Mouse (Mus musculus): ENCODE results near the gene Rgs3. TPM values are rescaled to one million over a fixed set of nuclear protein-coding genes. Genes with fewer than 3 reads are reported as not detected.

Rgs3 gene
- total RNA-seq, 2 experiments from 2014 or later: 27.9 to 31.2 TPM

- intact Hi-C loops (cut with DNase I): loop anchor here (2.0 kb wide), 1 partner anchor 30 kb away; no protein-coding TSS in a partner anchor
- DNase-seq (ENCODE audit: low spot score): no peak
Observed at GRCm38 (mm10) chr4:62730861-62731260, 171.2 kb downstream of the Rgs3 start.

- DNase-seq (ENCODE audit: low spot score): no peak
- intact Hi-C loops (cut with DNase I): loop anchor here (2.0 kb wide), 1 partner anchor 31 kb away; no protein-coding TSS in a partner anchor
Observed at GRCm38 (mm10) chr4:62731531-62732063, 171.9 kb downstream of the Rgs3 start.

DNA sequence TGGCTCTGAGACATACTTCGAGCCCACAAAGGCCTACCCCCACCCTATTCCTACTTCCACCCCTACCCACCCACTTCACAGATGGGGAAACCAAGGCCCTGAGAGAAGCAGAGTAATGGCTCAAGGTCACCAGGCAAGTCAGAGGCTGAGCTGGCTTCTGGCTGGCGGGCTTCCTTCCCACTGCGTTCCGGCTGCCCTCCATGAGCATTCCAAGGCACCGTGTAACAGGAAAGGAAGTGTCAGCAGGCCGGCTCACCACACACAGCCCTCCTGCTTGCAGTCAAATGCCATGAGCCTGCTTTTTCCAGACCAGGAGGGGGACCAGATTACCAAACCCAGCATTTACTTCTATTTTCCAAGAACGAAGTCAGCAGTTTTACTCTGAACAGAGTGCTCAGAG lies 172.4 kb downstream of the Rgs3 start:
- intact Hi-C loops (cut with DNase I): no loop called here
- no peak for DNase-seq (ENCODE audit: low spot score)

GRCm38 (mm10) chr4:62732840-62733239 lies 173.2 kb downstream of the Rgs3 start:
- intact Hi-C loops (cut with DNase I): no loop called here

GRCm38 (mm10) chr4:62733938-62734337 lies 174.3 kb downstream of the Rgs3 start:
- intact Hi-C loops (cut with DNase I): no loop called here
- no peak for DNase-seq (ENCODE audit: low spot score)

More at GRCm38 (mm10) chr4:62732840-62733239, 173.2 kb downstream of the Rgs3 start:
- DNase-seq (ENCODE audit: low spot score): peak; percentile 52

DNA sequence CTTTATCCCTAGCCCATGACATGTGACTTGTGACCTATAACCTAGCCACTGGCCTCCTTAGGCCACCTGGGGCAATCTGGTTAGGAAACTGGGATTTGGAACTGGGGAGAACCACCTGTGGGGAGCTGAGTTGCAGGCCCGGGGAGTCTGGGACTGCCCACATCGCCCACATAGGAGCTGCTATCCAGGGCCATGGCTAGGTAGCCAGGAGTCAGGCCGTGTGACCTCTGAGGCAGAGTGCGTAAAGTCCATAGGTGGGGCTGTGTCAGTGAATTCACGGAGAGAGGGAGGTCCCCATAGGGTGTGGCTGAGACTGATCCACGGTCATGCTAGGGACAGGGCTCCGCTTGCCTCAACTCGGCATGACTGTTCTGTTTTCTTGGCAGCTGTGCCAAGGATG lies 175.6 kb downstream of the Rgs3 start:
- no peak for DNase-seq (ENCODE audit: low spot score)
- intact Hi-C loops (cut with DNase I): no loop called here

GRCm38 (mm10) chr4:62735878-62736277 lies 176.2 kb downstream of the Rgs3 start:
- no peak for DNase-seq (ENCODE audit: low spot score)
- intact Hi-C loops (cut with DNase I): no loop called here

GRCm38 (mm10) chr4:62736421-62736820 lies 176.8 kb downstream of the Rgs3 start:
- peak; percentile 53 for DNase-seq (ENCODE audit: low spot score)
- intact Hi-C loops (cut with DNase I): no loop called here

GRCm38 (mm10) chr4:62736904-62737303 lies 177.3 kb downstream of the Rgs3 start:
- no peak for DNase-seq (ENCODE audit: low spot score)
- intact Hi-C loops (cut with DNase I): no loop called here

- intact Hi-C loops (cut with DNase I): no loop called here
- no peak for DNase-seq (ENCODE audit: low spot score)
Observed at GRCm38 (mm10) chr4:62737983-62738695, 178.5 kb downstream of the Rgs3 start.

DNA sequence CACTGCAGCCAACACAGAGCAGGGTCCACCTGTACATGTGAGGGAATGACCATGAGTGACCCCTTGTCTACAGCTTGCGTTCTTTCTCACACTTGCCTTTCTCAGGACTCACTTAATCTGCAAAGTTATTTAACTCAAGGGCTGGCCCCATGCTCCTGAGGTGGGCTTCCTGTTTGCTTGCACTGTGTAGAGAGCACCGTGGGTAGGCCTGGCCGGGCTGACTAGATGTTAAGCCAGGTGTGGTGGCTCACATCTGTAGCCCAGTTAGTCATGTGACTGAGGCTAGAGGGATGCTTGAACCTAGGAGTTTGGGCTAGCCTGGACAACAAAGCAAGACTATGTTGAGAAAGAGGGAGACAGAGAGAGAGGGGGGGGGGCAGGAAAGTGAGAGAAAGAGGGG lies 179.3 kb downstream of the Rgs3 start:
- DNase-seq (ENCODE audit: low spot score): no peak
- intact Hi-C loops (cut with DNase I): no loop called here

DNA sequence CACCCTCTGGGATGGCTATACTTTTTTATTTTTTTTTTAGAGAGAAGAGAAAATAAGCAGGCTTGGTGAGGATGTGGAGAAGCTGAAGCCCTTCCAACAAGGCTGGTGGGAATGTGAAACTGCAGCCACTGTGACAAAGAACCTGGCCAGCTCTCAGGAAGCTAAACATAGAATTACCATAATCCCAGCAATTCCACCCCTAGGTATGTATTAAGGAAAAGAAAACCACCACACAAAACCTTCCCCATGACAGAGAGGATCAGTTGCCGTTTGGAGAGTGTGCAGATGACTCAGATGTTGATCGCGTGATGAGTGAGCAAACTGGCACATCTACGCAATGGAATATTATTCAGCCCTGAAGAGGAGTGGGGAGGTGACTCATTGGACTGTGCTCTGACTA lies 179.9 kb downstream of the Rgs3 start:
- DNase-seq (ENCODE audit: low spot score): no peak
- intact Hi-C loops (cut with DNase I): no loop called here

GRCm38 (mm10) chr4:62740282-62741054 lies 180.8 kb downstream of the Rgs3 start:
- no peak for DNase-seq (ENCODE audit: low spot score)
- intact Hi-C loops (cut with DNase I): no loop called here

- intact Hi-C loops (cut with DNase I): no loop called here
- DNase-seq (ENCODE audit: low spot score): no peak
Observed at GRCm38 (mm10) chr4:62741055-62741453, 181.4 kb downstream of the Rgs3 start.

GRCm38 (mm10) chr4:62741601-62742000 lies 182.0 kb downstream of the Rgs3 start:
- intact Hi-C loops (cut with DNase I): no loop called here
- DNase-seq (ENCODE audit: low spot score): no peak

GRCm38 (mm10) chr4:62742885-62743760 lies 183.5 kb downstream of the Rgs3 start:
- no peak for DNase-seq (ENCODE audit: low spot score)
- intact Hi-C loops (cut with DNase I): loop anchor here (2.0 kb wide), 1 partner anchor 16 kb away; no protein-coding TSS in a partner anchor

GRCm38 (mm10) chr4:62744534-62744956 lies 184.9 kb downstream of the Rgs3 start:
- intact Hi-C loops (cut with DNase I): no loop called here

GRCm38 (mm10) chr4:62744985-62745638 lies 185.5 kb downstream of the Rgs3 start:
- intact Hi-C loops (cut with DNase I): no loop called here

More at GRCm38 (mm10) chr4:62744534-62744956, 184.9 kb downstream of the Rgs3 start:
- no peak for DNase-seq (ENCODE audit: low spot score)

More at GRCm38 (mm10) chr4:62744985-62745638, 185.5 kb downstream of the Rgs3 start:
- DNase-seq (ENCODE audit: low spot score): no peak

Data from heart, postnatal 25 days (tissue).